Mouse (Mus musculus): ENCODE results near the gene Dnm3. TPM values are rescaled to one million over a fixed set of nuclear protein-coding genes. Genes with fewer than 3 reads are reported as not detected.

Dnm3 gene
- polyA plus RNA-seq, 1 experiment, result 6.8 TPM

- DNase-seq, result no peak
- H3K4me3 ChIP-seq (replicated peaks; ENCODE audit: extremely low read depth, low read depth, low read length), result no peak overlapping the region
- H3K4me1 ChIP-seq (ENCODE audit: control insufficient read depth, insufficient read depth, low read length), result no peaks in the 10 kb centered on the region
- TF ChIP-seq POLR2A (IDR thresholded peaks at IDR 0.05; ENCODE audit: borderline replicate concordance, extremely low read depth, low read depth, low read length) (no peak), CTCF (IDR thresholded peaks at IDR 0.05; ENCODE audit: insufficient read depth, low read length) (no peak)
Observed at GRCm38 (mm10) chr1:162471089-162471488, 6.7 kb downstream of the Dnm3 start.

GRCm38 (mm10) chr1:162469752-162470280 lies 8.0 kb downstream of the Dnm3 start:
- DNase-seq, result no peak
- Histone ChIP-seq H3K4me3 (replicated peaks; ENCODE audit: extremely low read depth, low read depth, low read length) (no peak overlapping the region), H3K4me1 (ENCODE audit: control insufficient read depth, insufficient read depth, low read length) (no peaks in the 10 kb centered on the region)
- 42% methylated on average over 2 of the region's 2 CpGs for WGBS
- no peak for TF ChIP-seq POLR2A (IDR thresholded peaks at IDR 0.05; ENCODE audit: borderline replicate concordance, extremely low read depth, low read depth, low read length)
- no peak for TF ChIP-seq CTCF (IDR thresholded peaks at IDR 0.05; ENCODE audit: insufficient read depth, low read length)

- H3K4me3 ChIP-seq (replicated peaks; ENCODE audit: extremely low read depth, low read depth, low read length), result no peak overlapping the region
- 84% methylated on average over 8 of the region's 8 CpGs for WGBS
- no peak for TF ChIP-seq CTCF (IDR thresholded peaks at IDR 0.05; ENCODE audit: insufficient read depth, low read length)
- no peak for TF ChIP-seq POLR2A (IDR thresholded peaks at IDR 0.05; ENCODE audit: borderline replicate concordance, extremely low read depth, low read depth, low read length)
- no peaks in the 10 kb centered on the region for H3K4me1 ChIP-seq (ENCODE audit: control insufficient read depth, insufficient read depth, low read length)
- no peak for DNase-seq
Observed at GRCm38 (mm10) chr1:162463676-162464075, 14.2 kb downstream of the Dnm3 start.

- TF ChIP-seq POLR2A (IDR thresholded peaks at IDR 0.05; ENCODE audit: borderline replicate concordance, extremely low read depth, low read depth, low read length) (no peak), CTCF (IDR thresholded peaks at IDR 0.05; ENCODE audit: insufficient read depth, low read length) (no peak)
Observed at GRCm38 (mm10) chr1:162458711-162459110, 19.1 kb downstream of the Dnm3 start.

GRCm38 (mm10) chr1:162456861-162457260 lies 21.0 kb downstream of the Dnm3 start:
- DNase-seq, result no peak
- TF ChIP-seq POLR2A (IDR thresholded peaks at IDR 0.05; ENCODE audit: borderline replicate concordance, extremely low read depth, low read depth, low read length), result no peak
- no peak for TF ChIP-seq CTCF (IDR thresholded peaks at IDR 0.05; ENCODE audit: insufficient read depth, low read length)
- 90% methylated on average over 6 of the region's 6 CpGs for WGBS
- H3K4me3 ChIP-seq (replicated peaks; ENCODE audit: extremely low read depth, low read depth, low read length), result no peak overlapping the region
- no peaks in the 10 kb centered on the region for H3K4me1 ChIP-seq (ENCODE audit: control insufficient read depth, insufficient read depth, low read length)

More at GRCm38 (mm10) chr1:162458711-162459110, 19.1 kb downstream of the Dnm3 start:
- no peak overlapping the region for H3K4me3 ChIP-seq (replicated peaks; ENCODE audit: extremely low read depth, low read depth, low read length)
- WGBS, result 93% methylated on average over 2 of the region's 2 CpGs
- H3K4me1 ChIP-seq (ENCODE audit: control insufficient read depth, insufficient read depth, low read length), result no peaks in the 10 kb centered on the region
- no peak for DNase-seq

GRCm38 (mm10) chr1:162456406-162456805 lies 21.4 kb downstream of the Dnm3 start:
- Histone ChIP-seq H3K4me3 (replicated peaks; ENCODE audit: extremely low read depth, low read depth, low read length) (no peak overlapping the region), H3K4me1 (ENCODE audit: control insufficient read depth, insufficient read depth, low read length) (no peaks in the 10 kb centered on the region)
- TF ChIP-seq CTCF (IDR thresholded peaks at IDR 0.05; ENCODE audit: insufficient read depth, low read length) (no peak), POLR2A (IDR thresholded peaks at IDR 0.05; ENCODE audit: borderline replicate concordance, extremely low read depth, low read depth, low read length) (no peak)
- WGBS, result 82% methylated on average over 4 of the region's 4 CpGs
- no peak for DNase-seq

GRCm38 (mm10) chr1:162453578-162453977 lies 24.3 kb downstream of the Dnm3 start:
- Histone ChIP-seq H3K4me3 (replicated peaks; ENCODE audit: extremely low read depth, low read depth, low read length) (no peak overlapping the region), H3K4me1 (ENCODE audit: control insufficient read depth, insufficient read depth, low read length) (no peaks in the 10 kb centered on the region)
- DNase-seq, result no peak
- no peak for TF ChIP-seq CTCF (IDR thresholded peaks at IDR 0.05; ENCODE audit: insufficient read depth, low read length)
- no peak for TF ChIP-seq POLR2A (IDR thresholded peaks at IDR 0.05; ENCODE audit: borderline replicate concordance, extremely low read depth, low read depth, low read length)
- 21% methylated on average over 8 of the region's 8 CpGs for WGBS

- DNase-seq, result no peak
- TF ChIP-seq POLR2A (IDR thresholded peaks at IDR 0.05; ENCODE audit: borderline replicate concordance, extremely low read depth, low read depth, low read length), result no peak
- no peak for TF ChIP-seq CTCF (IDR thresholded peaks at IDR 0.05; ENCODE audit: insufficient read depth, low read length)
- no peak overlapping the region for H3K4me3 ChIP-seq (replicated peaks; ENCODE audit: extremely low read depth, low read depth, low read length)
- WGBS, result 69% methylated on average over 6 of the region's 6 CpGs
- H3K4me1 ChIP-seq (ENCODE audit: control insufficient read depth, insufficient read depth, low read length), result no peaks in the 10 kb centered on the region
Observed at GRCm38 (mm10) chr1:162453030-162453429, 24.8 kb downstream of the Dnm3 start.

- DNase-seq, result no peak
- Histone ChIP-seq H3K4me3 (replicated peaks; ENCODE audit: extremely low read depth, low read depth, low read length) (no peak overlapping the region), H3K4me1 (ENCODE audit: control insufficient read depth, insufficient read depth, low read length) (no peaks in the 10 kb centered on the region)
- TF ChIP-seq CTCF (IDR thresholded peaks at IDR 0.05; ENCODE audit: insufficient read depth, low read length) (no peak), POLR2A (IDR thresholded peaks at IDR 0.05; ENCODE audit: borderline replicate concordance, extremely low read depth, low read depth, low read length) (no peak)
- 63% methylated on average over 3 of the region's 3 CpGs for WGBS
Observed at GRCm38 (mm10) chr1:162449161-162449909, 28.5 kb downstream of the Dnm3 start.

- TF ChIP-seq POLR2A (IDR thresholded peaks at IDR 0.05; ENCODE audit: borderline replicate concordance, extremely low read depth, low read depth, low read length) (no peak), CTCF (IDR thresholded peaks at IDR 0.05; ENCODE audit: insufficient read depth, low read length) (no peak)
- DNase-seq, result no peak
- 54% methylated on average over 8 of the region's 8 CpGs for WGBS
Observed at GRCm38 (mm10) chr1:162444805-162445204, 33.0 kb downstream of the Dnm3 start.

More at GRCm38 (mm10) chr1:162444805-162445204, 33.0 kb downstream of the Dnm3 start:
- H3K4me1 ChIP-seq (ENCODE audit: control insufficient read depth, insufficient read depth, low read length), result no peaks in the 10 kb centered on the region
- no peak overlapping the region for H3K4me3 ChIP-seq (replicated peaks; ENCODE audit: extremely low read depth, low read depth, low read length)

All from lung, adult 2 months (tissue).